Mouse (Mus musculus) retina, embryonic 14.5 days (tissue): ENCODE measurements around the gene March8.
"Not testable (repeated sequence)": the region's sequence is repeated elsewhere in the genome, so short reads cannot be mapped to it uniquely, and the experiment has no call there.

Experiments
- DNase-seq: peaks from one replicate; pipeline ENCODE4 v3.0.0-alpha.2; 2015; ENCODE audit warnings: low spot score

March8 gene

GRCm38 (mm10) chr6:116337835-116338501 is at the start of gene March8:
Gene March8 (plus strand): TSS chr6:116338024.
- peak; percentile 96 for DNase-seq

- no peak for DNase-seq
Observed at GRCm38 (mm10) chr6:116311411-116311810, 26.4 kb upstream of the March8 start.

DNA sequence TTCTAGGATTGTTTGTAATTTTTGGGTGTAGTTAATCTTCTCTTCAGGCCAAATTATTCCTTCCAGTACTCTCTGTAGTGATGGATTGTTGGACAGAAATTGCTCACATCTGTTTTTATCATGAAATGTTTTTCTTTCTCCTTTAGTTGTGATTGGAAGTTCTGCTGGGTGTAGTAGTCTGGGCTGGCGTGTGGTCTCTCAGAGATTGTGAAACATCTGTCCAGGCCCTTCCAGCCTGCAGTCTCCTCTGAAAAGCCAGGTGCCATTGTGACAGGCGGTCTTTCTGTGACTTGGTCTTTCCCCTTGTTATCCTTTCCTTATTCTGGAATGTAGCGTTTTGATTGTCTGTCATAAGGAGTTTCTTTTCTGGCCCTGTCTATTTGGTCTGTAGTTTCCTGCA is 18.6 kb upstream of the March8 start:
- no peak for DNase-seq

GRCm38 (mm10) chr6:116326641-116327040 is 11.2 kb upstream of the March8 start:
- no peak for DNase-seq

DNA sequence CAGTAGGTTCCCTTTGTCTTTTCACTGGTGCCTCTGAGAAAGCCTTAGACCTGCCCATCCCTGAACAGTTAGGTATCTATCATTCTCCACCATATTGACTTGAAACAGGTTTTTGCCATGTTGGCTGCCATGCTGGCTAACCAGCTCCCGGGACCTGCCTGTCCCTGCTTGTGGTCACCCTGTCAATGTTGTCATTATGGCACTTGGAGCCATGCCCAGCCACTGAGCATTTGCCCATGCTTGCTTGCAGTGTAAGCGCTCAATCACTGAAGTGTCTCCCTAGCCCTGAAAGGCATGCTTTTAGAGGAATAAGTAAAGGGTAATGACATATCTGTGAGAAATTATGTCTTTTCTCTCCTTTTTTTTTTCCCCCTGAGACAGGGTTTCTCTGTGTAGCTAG is 6.4 kb upstream of the March8 start:
- DNase-seq, result no peak

- DNase-seq, result no peak
Observed at GRCm38 (mm10) chr6:116337466-116337834, 374 bp upstream of the March8 start.

DNA sequence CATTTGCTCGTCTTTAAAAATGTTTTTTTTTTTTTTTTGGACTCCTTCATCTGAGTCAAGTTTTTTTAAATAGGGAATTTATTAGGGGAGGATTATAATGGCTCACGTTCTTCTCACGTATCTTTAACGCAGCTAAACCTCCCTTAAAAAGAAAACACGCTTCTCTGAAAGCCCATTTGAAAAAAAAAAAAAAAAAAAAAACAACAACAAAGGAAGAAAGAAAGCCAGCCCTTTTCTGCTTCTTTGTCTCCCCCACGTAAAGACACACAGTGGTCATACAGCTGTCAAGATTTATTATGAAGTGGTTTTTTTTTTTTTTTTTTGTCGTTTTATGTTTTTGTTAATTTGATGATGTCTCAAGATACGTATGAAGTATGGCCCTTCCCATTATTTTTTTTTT is 696 bp downstream of the March8 start:
- DNase-seq, result no peak

GRCm38 (mm10) chr6:116339088-116339487 is 1.3 kb downstream of the March8 start:
- no peak for DNase-seq

- no peak for DNase-seq
Observed at GRCm38 (mm10) chr6:116340521-116340920, 2.7 kb downstream of the March8 start.

- DNase-seq, result no peak
Observed at GRCm38 (mm10) chr6:116347953-116348352, 10.1 kb downstream of the March8 start.

GRCm38 (mm10) chr6:116349997-116350396 is 12.2 kb downstream of the March8 start:
- no peak for DNase-seq

GRCm38 (mm10) chr6:116350643-116351042 is 12.8 kb downstream of the March8 start:
- no peak for DNase-seq

DNA sequence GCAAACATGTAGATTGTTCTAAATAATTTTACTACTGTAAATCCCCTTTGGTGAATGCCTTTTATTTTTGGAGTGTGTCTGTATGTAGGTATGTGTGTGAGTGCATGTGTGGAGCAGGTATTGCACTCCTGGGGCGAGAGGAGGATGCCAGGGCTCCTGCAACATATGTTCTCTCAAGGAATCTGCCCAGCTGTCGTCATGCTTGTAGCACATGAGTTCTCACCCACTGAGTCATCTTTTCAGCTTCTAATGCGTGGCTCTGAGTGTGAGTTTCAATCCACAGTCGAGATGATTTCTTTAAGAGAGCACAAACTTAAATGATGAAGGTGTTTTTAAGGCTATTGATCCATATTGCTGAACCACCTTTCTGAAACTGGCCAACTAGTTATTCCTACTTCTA is 13.7 kb downstream of the March8 start:
- no peak for DNase-seq

DNA sequence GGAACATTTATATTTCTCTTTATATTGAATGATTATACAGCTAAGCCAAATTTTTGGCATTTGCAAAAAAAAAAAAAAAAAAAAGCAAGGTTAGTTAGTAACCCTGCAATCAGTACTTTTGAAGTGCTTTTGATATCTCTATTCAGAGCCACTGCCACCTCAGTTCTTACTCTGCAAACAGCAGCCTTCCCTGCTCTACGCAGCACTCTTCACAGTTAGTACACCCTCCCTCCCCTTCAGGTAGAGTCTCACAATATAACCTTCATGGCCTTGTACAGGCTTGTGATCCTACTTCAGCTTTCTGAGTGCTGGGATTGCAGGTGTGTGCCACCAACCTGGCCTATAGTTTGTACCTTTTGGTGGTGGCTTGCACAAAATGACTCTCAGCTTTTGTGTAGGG is 15.6 kb downstream of the March8 start:
- no peak for DNase-seq

DNA sequence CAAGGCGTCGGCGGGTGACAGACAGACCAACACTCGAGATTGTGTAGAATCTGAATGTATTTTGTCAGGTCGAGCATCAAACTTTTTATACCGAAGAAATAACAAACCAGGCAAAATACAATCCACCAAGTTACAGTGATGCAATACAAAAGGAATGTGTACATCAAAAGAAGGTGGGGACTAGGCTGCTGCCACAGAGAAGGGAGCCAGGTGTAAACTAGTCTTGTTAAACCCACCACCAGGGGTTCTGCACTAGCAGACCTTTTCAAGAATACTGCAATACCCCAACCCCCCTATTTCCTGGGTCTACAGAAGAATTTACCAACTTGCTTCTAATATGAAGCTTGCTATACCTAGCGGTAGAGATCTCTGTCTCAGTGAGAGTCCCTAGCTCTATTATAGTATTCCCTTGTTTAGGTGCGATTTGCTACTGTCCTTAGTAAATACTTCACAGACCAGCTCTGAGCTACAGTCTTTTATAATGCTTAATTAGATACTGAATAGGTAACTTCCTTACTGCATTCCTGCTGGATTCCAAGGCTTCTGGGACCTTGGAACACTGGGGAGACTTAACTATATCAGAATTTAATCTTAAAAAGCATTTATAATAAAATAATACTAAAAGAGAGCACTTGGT is 18.6 kb downstream of the March8 start:
- not testable (repeated sequence) for DNase-seq

GRCm38 (mm10) chr6:116356948-116357325 is 19.1 kb downstream of the March8 start:
- DNase-seq, result no peak

DNA sequence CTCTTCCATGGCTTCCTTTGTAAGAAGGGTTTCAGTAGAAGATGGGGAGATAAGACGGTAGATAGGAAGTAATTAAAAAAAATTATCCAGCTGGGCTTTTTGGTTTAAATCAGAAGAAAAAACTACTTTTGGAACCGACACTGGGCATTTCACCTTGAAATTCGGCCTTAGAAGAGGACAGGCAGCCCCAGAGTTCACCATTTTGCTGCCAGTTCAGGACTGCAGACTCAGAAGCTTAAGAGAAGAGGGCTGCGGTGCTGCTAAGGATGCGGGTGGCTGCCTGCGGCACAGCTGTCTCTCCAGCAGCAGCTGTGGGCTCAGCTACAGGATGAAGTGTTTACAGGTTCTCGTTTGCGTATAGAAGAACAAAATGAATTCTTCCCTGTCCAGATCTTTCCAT is 20.2 kb downstream of the March8 start:
- no peak for DNase-seq

DNA sequence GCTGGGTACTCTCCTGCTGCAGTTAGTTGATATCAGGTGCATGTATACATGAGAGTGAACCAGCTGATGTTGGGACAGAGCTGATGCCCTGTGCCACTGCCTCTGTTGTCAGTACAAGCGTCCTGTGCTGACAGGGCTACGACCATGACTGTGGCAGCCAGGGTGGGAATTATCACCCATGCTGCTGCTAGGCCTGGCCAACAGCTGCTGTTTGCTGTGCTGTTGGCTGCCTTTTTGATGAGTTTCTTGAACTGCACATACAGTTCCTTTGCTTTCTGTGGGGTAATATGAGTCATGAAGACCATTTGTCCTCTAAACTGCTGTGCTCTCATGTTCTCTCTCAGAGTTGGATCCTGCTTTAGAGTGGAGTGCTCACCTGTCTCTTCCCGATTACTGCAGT is 21.4 kb downstream of the March8 start:
- DNase-seq, result no peak

- no peak for DNase-seq
Observed at GRCm38 (mm10) chr6:116361463-116361862, 23.6 kb downstream of the March8 start.

DNA sequence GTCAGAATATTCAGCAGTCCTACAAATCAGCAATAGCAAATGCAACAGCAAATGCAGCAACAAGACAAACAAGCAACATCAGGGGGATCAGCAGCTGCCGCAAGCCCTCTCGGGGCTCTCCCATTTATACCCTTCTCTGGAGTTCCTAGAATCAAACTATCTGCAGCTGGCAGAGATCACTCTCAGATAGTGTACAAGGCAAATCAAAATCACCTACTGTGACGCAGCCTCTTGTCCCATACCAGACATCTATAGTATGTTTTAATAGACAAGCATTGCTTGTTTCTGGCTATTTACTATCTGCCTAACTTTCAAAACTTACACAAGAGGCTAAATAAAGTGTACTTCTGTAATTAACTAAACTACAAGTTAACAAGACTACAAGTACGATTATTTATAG is 24.2 kb downstream of the March8 start:
- no peak for DNase-seq

DNA sequence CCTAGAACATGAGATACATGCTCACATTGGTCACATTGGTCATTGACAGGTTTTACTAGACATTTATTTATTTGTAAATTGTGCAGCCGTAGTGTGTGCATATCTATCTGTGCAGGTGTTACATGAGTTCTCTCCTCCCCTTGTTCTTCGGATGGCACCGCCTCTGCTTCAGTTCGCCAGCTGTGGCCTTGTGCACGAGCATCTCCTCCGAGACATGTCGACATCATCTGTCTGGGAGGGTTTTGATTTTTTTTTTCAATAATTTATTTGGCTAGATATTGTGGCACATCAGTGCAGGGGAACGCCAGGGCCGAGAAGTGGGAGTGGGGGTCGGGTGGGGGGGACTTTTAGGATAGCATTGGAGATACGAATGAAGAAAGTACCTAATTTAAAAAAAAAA is 30.1 kb downstream of the March8 start:
- DNase-seq, result no peak

GRCm38 (mm10) chr6:116369811-116370210 is 32.0 kb downstream of the March8 start:
- no peak for DNase-seq

DNA sequence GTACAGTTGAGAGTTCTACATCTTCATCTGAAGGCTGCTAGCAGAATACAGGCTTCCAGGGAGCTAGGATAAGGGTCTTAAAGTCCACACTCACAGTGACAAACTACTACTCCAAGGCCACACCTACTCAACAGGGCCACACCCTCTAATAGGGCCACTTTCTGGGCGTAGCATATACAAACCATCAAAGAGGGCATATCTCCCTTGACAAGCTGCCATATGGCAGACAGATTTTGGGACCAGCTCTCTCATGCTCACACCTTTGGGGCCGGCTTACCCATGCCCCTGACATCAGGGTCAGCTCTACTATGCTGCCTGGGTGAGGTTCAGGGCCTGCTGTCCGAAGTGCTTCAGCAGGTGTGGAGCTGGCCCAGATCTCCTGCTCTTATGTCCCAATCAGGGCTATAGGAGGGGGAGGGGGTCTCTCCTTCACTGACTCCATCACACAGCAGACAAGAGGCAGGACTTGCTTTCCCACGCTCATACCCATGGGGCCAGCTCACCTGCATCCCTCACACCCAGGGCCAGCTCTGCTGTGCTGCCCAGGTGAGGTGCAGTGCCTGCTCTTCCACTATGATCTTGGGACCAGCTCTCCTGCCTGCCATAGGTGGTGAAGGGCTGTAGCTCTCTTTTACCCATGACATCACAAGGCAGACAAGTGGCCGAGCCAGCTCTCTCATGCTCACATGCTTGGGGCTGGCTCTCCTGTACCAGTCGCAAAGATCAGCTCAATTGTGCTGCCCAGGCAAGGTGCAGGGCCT is 32.6 kb downstream of the March8 start:
- DNase-seq, result no peak
